Mouse (Mus musculus): ENCODE data around the gene Olfr1336.
"Not testable (repeated sequence)": the region's sequence is repeated elsewhere in the genome, so short reads cannot be mapped to it uniquely, and the experiment has no call there.

DNA sequence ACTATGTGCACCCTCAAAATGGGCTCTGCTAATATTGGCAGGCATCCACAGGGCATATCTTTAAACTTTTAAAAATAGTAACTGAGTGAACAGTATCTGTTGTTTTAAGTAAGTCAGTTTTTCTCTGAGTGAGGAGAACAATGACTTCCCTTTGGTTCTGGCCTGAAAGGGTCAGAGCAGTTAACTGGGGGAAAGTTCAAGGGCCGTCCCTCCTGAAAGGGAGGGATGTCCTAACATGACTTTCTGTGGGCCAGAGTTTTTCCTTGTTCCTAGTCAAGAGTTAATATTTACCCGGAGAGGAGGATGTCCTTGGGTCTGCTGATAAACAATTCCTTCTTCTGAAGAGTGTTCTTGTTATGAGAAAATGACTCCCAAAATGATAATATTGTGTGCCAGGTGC is 21.7 kb downstream of the Olfr1336 start:
- TF ChIP-seq CTCF (conservative IDR thresholded peaks at IDR 0.05; ENCODE audit: low read length); POU5F1 (IDR thresholded peaks at IDR 0.05; ENCODE audit: borderline replicate concordance, low read length); NANOG (IDR thresholded peaks at IDR 0.05; ENCODE audit: borderline replicate concordance, low read length): not testable (repeated sequence)

All from E14TG2a.4 (cell line).